In genomic region chr4:110213666-110214065, GRCm38 (mm10) we compare ENCODE assay signal across 24 mouse cellular contexts.
DNase-seq lines count a peak whose midpoint lies in the region; ATAC-seq and TF ChIP-seq lines count a peak whose summit lies in the region.
"Had no signal": no experiment of that assay in that cellular context is flagged by ENCODE, and none has a peak within 500 bp of the region (broad histone marks: within the 10 kb centered on the region; RNA-seq: fewer than 3 reads in every experiment).

No protein-coding gene starts in this region.

- no peaks in the 10 kb centered on the region; the same call in 1 of the 2 replicates for H3K36me3 ChIP-seq in forebrain, embryonic 10.5 days (replicated peaks)
- peaks cover 11% of the 10 kb centered on the region for H3K36me3 ChIP-seq in forebrain, postnatal 0 days (ENCODE audit: insufficient read depth)
- no peaks in the 10 kb centered on the region for H3K36me3 ChIP-seq in hindbrain, embryonic 11.5 days (ENCODE audit: control insufficient read depth, insufficient read depth, low read length)
- peaks cover 12% of the 10 kb centered on the region for H3K36me3 ChIP-seq in hindbrain, embryonic 12.5 days
- no peaks in the 10 kb centered on the region for H3K36me3 ChIP-seq in stomach, embryonic 16.5 days (ENCODE audit: control insufficient read depth, insufficient read depth, low read length)
- no peaks in the 10 kb centered on the region for H3K36me3 ChIP-seq in stomach, postnatal 0 days (ENCODE audit: control insufficient read depth, insufficient read depth, low read length)
- H3K36me3 ChIP-seq in neural tube, embryonic 13.5 days = peaks cover 61% of the 10 kb centered on the region
- H3K36me3 ChIP-seq: embryonic facial prominence, embryonic 13.5 days had no signal

- H3K4me2 ChIP-seq in forebrain, postnatal 0 days (ENCODE audit: low read depth) = no peak overlapping the region
- H3K4me2 ChIP-seq in hindbrain, embryonic 11.5 days (replicated peaks; ENCODE audit: low read depth, low read length) = no peak overlapping the region
- H3K4me2 ChIP-seq in hindbrain, embryonic 12.5 days (replicated peaks) = no peak overlapping the region
- no peak overlapping the region for H3K4me2 ChIP-seq in stomach, embryonic 16.5 days (ENCODE audit: low read depth, low read length)
- no peak overlapping the region for H3K4me2 ChIP-seq in stomach, postnatal 0 days (replicated peaks; ENCODE audit: low read depth)
- H3K4me2 ChIP-seq in neural tube, embryonic 13.5 days = no peak overlapping the region
- H3K4me2 ChIP-seq: embryonic facial prominence, embryonic 13.5 days; heart, embryonic 11.5 days; hindbrain, embryonic 15.5 days had no signal

- no peak for TF ChIP-seq CTCF in forebrain, postnatal 0 days (IDR thresholded peaks at IDR 0.05; ENCODE audit: low read depth)
- no peak for TF ChIP-seq CTCF in stomach, postnatal 0 days (IDR thresholded peaks at IDR 0.05; ENCODE audit: low read depth)

- H3K4me3 ChIP-seq in forebrain, embryonic 10.5 days = no peak overlapping the region
- no peak overlapping the region for H3K4me3 ChIP-seq in forebrain, postnatal 0 days (ENCODE audit: low read depth, low read length)
- no peak overlapping the region for H3K4me3 ChIP-seq in hindbrain, embryonic 11.5 days (ENCODE audit: low read depth, low read length)
- no peak overlapping the region for H3K4me3 ChIP-seq in hindbrain, embryonic 12.5 days
- no peak overlapping the region for H3K4me3 ChIP-seq in stomach, embryonic 16.5 days (replicated peaks; ENCODE audit: low read length)
- no peak overlapping the region for H3K4me3 ChIP-seq in stomach, postnatal 0 days (ENCODE audit: low read depth, low read length)
- no peak overlapping the region for H3K4me3 ChIP-seq in neural tube, embryonic 13.5 days
- H3K4me3 ChIP-seq: embryonic facial prominence, embryonic 13.5 days; erythroblast, embryonic 14.5 days; hindbrain, embryonic 15.5 days; myocyte had no signal

- H3K27me3 ChIP-seq in forebrain, embryonic 10.5 days (ENCODE audit: poor library complexity, severe bottlenecking) = no peaks in the 10 kb centered on the region
- no peaks in the 10 kb centered on the region for H3K27me3 ChIP-seq in forebrain, postnatal 0 days (ENCODE audit: insufficient read depth, low read length)
- H3K27me3 ChIP-seq in hindbrain, embryonic 11.5 days (ENCODE audit: control insufficient read depth, insufficient read depth, low read length) = no peaks in the 10 kb centered on the region
- H3K27me3 ChIP-seq in hindbrain, embryonic 12.5 days = no peaks in the 10 kb centered on the region
- no peaks in the 10 kb centered on the region for H3K27me3 ChIP-seq in stomach, embryonic 16.5 days (ENCODE audit: control insufficient read depth, insufficient read depth, low read length)
- H3K27me3 ChIP-seq in stomach, postnatal 0 days (ENCODE audit: control insufficient read depth, insufficient read depth, low read length) = no peaks in the 10 kb centered on the region
- H3K27me3 ChIP-seq in neural tube, embryonic 13.5 days = no peaks in the 10 kb centered on the region
- H3K27me3 ChIP-seq: embryonic facial prominence, embryonic 13.5 days; hindbrain, embryonic 15.5 days had no signal

- H3K9ac ChIP-seq in forebrain, postnatal 0 days = no peak overlapping the region
- H3K9ac ChIP-seq in hindbrain, embryonic 11.5 days (ENCODE audit: low read depth, low read length) = no peak overlapping the region
- no peak overlapping the region for H3K9ac ChIP-seq in hindbrain, embryonic 12.5 days
- no peak overlapping the region for H3K9ac ChIP-seq in stomach, embryonic 16.5 days (ENCODE audit: low read length)
- H3K9ac ChIP-seq in stomach, postnatal 0 days (ENCODE audit: low read length) = no peak overlapping the region
- H3K9ac ChIP-seq in neural tube, embryonic 13.5 days = no peak overlapping the region
- H3K9ac ChIP-seq: embryonic facial prominence, embryonic 13.5 days; hindbrain, embryonic 15.5 days had no signal

- no peak for TF ChIP-seq EP300 in stomach, postnatal 0 days (optimal IDR thresholded peaks at IDR 0.05)

- no peak for DNase-seq in forebrain, embryonic 10.5 days (ENCODE audit: extremely low spot score, low spot score)
- no peak for DNase-seq in forebrain, postnatal 0 days
- DNase-seq in hindbrain, embryonic 11.5 days (ENCODE audit: low spot score) = peak; percentile 23
- no peak for DNase-seq in stomach, postnatal 0 days (ENCODE audit: low spot score)
- DNase-seq in frontal cortex, postnatal 36 days (ENCODE audit: low spot score in 2 of 2) = no peak
- DNase-seq: adrenal gland, postnatal 10 days; cerebellum, adult 2 months; cerebellum, postnatal 36 days; embryo, embryonic 11 days; heart, postnatal 14 days; kidney, postnatal 4 days; lung, postnatal 4 days; right cerebral cortex, postnatal 25 days; spleen, adult 18-20 months had no signal

- WGBS in forebrain, embryonic 10.5 days = 72% methylated on average over 5 of the region's 5 CpGs
- 34% methylated on average over 5 of the region's 5 CpGs for WGBS in forebrain, postnatal 0 days
- WGBS in hindbrain, embryonic 11.5 days = 28% methylated on average over 5 of the region's 5 CpGs
- 26% methylated on average over 5 of the region's 5 CpGs for WGBS in hindbrain, embryonic 12.5 days
- 39% methylated on average over 5 of the region's 5 CpGs for WGBS in stomach, embryonic 16.5 days
- 41% methylated on average over 5 of the region's 5 CpGs for WGBS in stomach, postnatal 0 days
- 30% methylated on average over 5 of the region's 5 CpGs for WGBS in neural tube, embryonic 13.5 days

- no peaks in the 10 kb centered on the region for H3K9me3 ChIP-seq in forebrain, embryonic 10.5 days
- no peaks in the 10 kb centered on the region for H3K9me3 ChIP-seq in forebrain, postnatal 0 days (ENCODE audit: low read length)
- no peaks in the 10 kb centered on the region for H3K9me3 ChIP-seq in hindbrain, embryonic 11.5 days (ENCODE audit: control insufficient read depth, low read length)
- H3K9me3 ChIP-seq in hindbrain, embryonic 12.5 days (replicated peaks) = no peaks in the 10 kb centered on the region
- no peaks in the 10 kb centered on the region for H3K9me3 ChIP-seq in stomach, embryonic 16.5 days (replicated peaks; ENCODE audit: control insufficient read depth, low read length)
- no peaks in the 10 kb centered on the region for H3K9me3 ChIP-seq in stomach, postnatal 0 days (ENCODE audit: control insufficient read depth, low read length)
- no peaks in the 10 kb centered on the region for H3K9me3 ChIP-seq in neural tube, embryonic 13.5 days
- H3K9me3 ChIP-seq: embryonic facial prominence, embryonic 13.5 days; hindbrain, embryonic 15.5 days had no signal

- no peak for ATAC-seq in forebrain, postnatal 0 days
- no peak for ATAC-seq in hindbrain, embryonic 11.5 days (ENCODE audit: low FRiP score)
- no peak for ATAC-seq in hindbrain, embryonic 12.5 days (ENCODE audit: low FRiP score)
- no peak for ATAC-seq in stomach, embryonic 16.5 days (ENCODE audit: insufficient read depth, low FRiP score)
- no peak for ATAC-seq in stomach, postnatal 0 days (ENCODE audit: low FRiP score, low TSS enrichment)
- ATAC-seq in neural tube, embryonic 13.5 days (ENCODE audit: low read depth) = no peak
- ATAC-seq: intestine, embryonic 16.5 days; midbrain, embryonic 16.5 days had no signal

- H3K27ac ChIP-seq in forebrain, embryonic 10.5 days = 0 out of 2 replicates have a peak overlapping the region, but pooled peaks have one; percentile 15
- H3K27ac ChIP-seq in forebrain, postnatal 0 days (ENCODE audit: low read depth, low read length) = no peak overlapping the region
- 0 out of 2 replicates have a peak overlapping the region, but pooled peaks have one; percentile 9 for H3K27ac ChIP-seq in hindbrain, embryonic 11.5 days (ENCODE audit: low read depth, low read length)
- H3K27ac ChIP-seq in hindbrain, embryonic 12.5 days = no peak overlapping the region
- 0 out of 2 replicates have a peak overlapping the region, but pooled peaks have one; percentile 14 for H3K27ac ChIP-seq in stomach, embryonic 16.5 days (ENCODE audit: low read length)
- no peak overlapping the region for H3K27ac ChIP-seq in stomach, postnatal 0 days (replicated peaks)
- H3K27ac ChIP-seq in neural tube, embryonic 13.5 days (replicated peaks) = peak overlapping the region; percentile 68; the same call in 1 of the 2 replicates
- H3K27ac ChIP-seq: embryonic facial prominence, embryonic 13.5 days had no signal

- H3K4me1 ChIP-seq in forebrain, embryonic 10.5 days = peaks cover 33% of the 10 kb centered on the region
- H3K4me1 ChIP-seq in forebrain, postnatal 0 days (ENCODE audit: insufficient read depth) = peaks cover 9% of the 10 kb centered on the region; the same call in 1 of the 2 replicates
- H3K4me1 ChIP-seq in hindbrain, embryonic 11.5 days (replicated peaks; ENCODE audit: control insufficient read depth, insufficient read depth, low read length) = no peaks in the 10 kb centered on the region
- peaks cover 21% of the 10 kb centered on the region for H3K4me1 ChIP-seq in hindbrain, embryonic 12.5 days
- no peaks in the 10 kb centered on the region for H3K4me1 ChIP-seq in stomach, embryonic 16.5 days (ENCODE audit: control insufficient read depth, insufficient read depth, low read length)
- H3K4me1 ChIP-seq in stomach, postnatal 0 days (replicated peaks; ENCODE audit: control insufficient read depth, insufficient read depth) = no peaks in the 10 kb centered on the region
- peaks cover 46% of the 10 kb centered on the region for H3K4me1 ChIP-seq in neural tube, embryonic 13.5 days (replicated peaks)
- H3K4me1 ChIP-seq: embryonic facial prominence, embryonic 13.5 days had no signal

Comparison
In these comparisons a context has a peak if more than half of its experiments do, and no peak if none do; other contexts are left out.
1. H3K27ac ChIP-seq: peak in forebrain, embryonic 10.5 days (single experiment), hindbrain, embryonic 11.5 days (single experiment), stomach, embryonic 16.5 days (single experiment) and neural tube, embryonic 13.5 days (single experiment); none in forebrain, postnatal 0 days (single experiment), hindbrain, embryonic 12.5 days (single experiment) and stomach, postnatal 0 days (single experiment).